Mouse (Mus musculus) layer of hippocampus, adult 8-10 months (tissue): ENCODE results near the gene Hspb8. TPM values are rescaled to one million over a fixed set of nuclear protein-coding genes. Genes with fewer than 3 reads are reported as not detected.
"Not testable (repeated sequence)": the region's sequence is repeated elsewhere in the genome, so short reads cannot be mapped to it uniquely, and the experiment has no call there.

Experiments used
- DNase-seq, 2 experiments: peaks; one replicate each; pipeline ENCODE4 v3.0.0; 2022; ENCODE audit warnings: low spot score in 2 of 2
- total RNA-seq, 4 experiments: library from RNA; stranded (reverse); gene quantifications; 2 replicates each; pipeline ENCODE4 v1.2.4; 2022

Gene Hspb8
- total RNA-seq, 4 experiments from 2014 or later: 12.6 to 18.6 (median 14.5) TPM

GRCm38 (mm10) chr5:116434976-116435850 is 12.5 kb upstream of the Hspb8 start:
- DNase-seq: no peak

GRCm38 (mm10) chr5:116432871-116433270 is 10.2 kb upstream of the Hspb8 start:
- DNase-seq: no peak

- no peak for DNase-seq
These were observed 4.0 kb upstream of the Hspb8 start for GRCm38 (mm10) chr5:116426701-116427100.

GRCm38 (mm10) chr5:116425709-116426108 is 3.0 kb upstream of the Hspb8 start:
- not testable (repeated sequence) for DNase-seq

- DNase-seq: no peak
These were observed 2.6 kb upstream of the Hspb8 start for GRCm38 (mm10) chr5:116425273-116425672.

GRCm38 (mm10) chr5:116423746-116424145 is 1.1 kb upstream of the Hspb8 start:
- no peak for DNase-seq

- DNase-seq: no peak
These were observed 728 bp downstream of the Hspb8 start for GRCm38 (mm10) chr5:116421791-116422481.

GRCm38 (mm10) chr5:116420759-116421225 is 1.9 kb downstream of the Hspb8 start:
- peak; percentile 42 to 48 for DNase-seq

GRCm38 (mm10) chr5:116420213-116420612 is 2.5 kb downstream of the Hspb8 start:
- no peak for DNase-seq

GRCm38 (mm10) chr5:116419322-116420045 is 3.2 kb downstream of the Hspb8 start:
- no peak for DNase-seq

- DNase-seq: no peak
These were observed 6.5 kb downstream of the Hspb8 start for GRCm38 (mm10) chr5:116416208-116416607.

- DNase-seq: no peak
These were observed 12.7 kb downstream of the Hspb8 start for GRCm38 (mm10) chr5:116409689-116410590.

GRCm38 (mm10) chr5:116408965-116409364 is 13.7 kb downstream of the Hspb8 start:
- DNase-seq: no peak

- no peak for DNase-seq
These were observed 14.7 kb downstream of the Hspb8 start for GRCm38 (mm10) chr5:116407936-116408335.

- no peak for DNase-seq
These were observed 15.3 kb downstream of the Hspb8 start for GRCm38 (mm10) chr5:116407321-116407720.

- DNase-seq: no peak
These were observed 16.2 kb downstream of the Hspb8 start for GRCm38 (mm10) chr5:116406507-116406906.

GRCm38 (mm10) chr5:116405934-116406333 is 16.7 kb downstream of the Hspb8 start:
- DNase-seq: no peak

GRCm38 (mm10) chr5:116404063-116404462 is 18.6 kb downstream of the Hspb8 start:
- DNase-seq: no peak

GRCm38 (mm10) chr5:116400801-116401200 is 21.9 kb downstream of the Hspb8 start:
- no peak for DNase-seq

GRCm38 (mm10) chr5:116400042-116400730 is 22.5 kb downstream of the Hspb8 start:
- DNase-seq: no peak
